ENCODE assay signal across 25 mouse cellular contexts in the genomic region with DNA sequence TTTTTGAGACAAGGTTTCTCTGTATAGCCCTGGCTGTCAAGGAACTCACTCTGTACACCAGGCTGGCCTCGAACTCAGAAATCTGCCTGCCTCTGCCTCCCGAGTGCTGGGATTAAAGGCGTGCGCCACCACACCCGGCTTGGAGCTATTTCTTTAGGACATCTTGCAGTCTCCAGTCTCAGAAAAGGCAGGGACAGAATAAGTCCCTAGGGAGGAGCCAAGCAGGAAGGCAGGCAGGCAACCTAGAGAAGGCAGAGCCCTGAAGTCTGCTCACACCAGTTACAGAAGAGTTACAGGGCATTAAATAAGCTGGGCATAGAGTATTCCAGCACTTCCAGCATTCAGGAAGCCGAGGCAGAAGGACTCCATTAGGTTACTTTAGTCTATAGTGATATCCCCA. TPM values are rescaled to one million over a fixed set of nuclear protein-coding genes. Genes with fewer than 3 reads are reported as not detected.
DNase-seq lines count a peak whose midpoint lies in the region; ATAC-seq and TF ChIP-seq lines count a peak whose summit lies in the region.
"Had no signal": no experiment of that assay in that cellular context is flagged by ENCODE, and none has a peak within 500 bp of the region (broad histone marks: within the 10 kb centered on the region; RNA-seq: fewer than 3 reads in every experiment).

No protein-coding gene starts in this region.

- peaks cover 66% of the 10 kb centered on the region for H3K4me1 ChIP-seq in heart, embryonic 11.5 days (ENCODE audit: control insufficient read depth, insufficient read depth, low read length)
- H3K4me1 ChIP-seq in intestine, embryonic 16.5 days (ENCODE audit: control insufficient read depth, insufficient read depth, low read length): peaks cover 56% of the 10 kb centered on the region
- peaks cover 59% of the 10 kb centered on the region for H3K4me1 ChIP-seq in intestine, embryonic 15.5 days (replicated peaks)
- H3K4me1 ChIP-seq in limb, embryonic 10.5 days: peaks cover 56% of the 10 kb centered on the region

- intact Hi-C loops in left cerebral cortex, adult 2 months (cut with DNase I): no loop called here
- intact Hi-C loops in left cerebral cortex, postnatal 36 days (cut with DNase I): no loop called here

- ATAC-seq in heart, embryonic 11.5 days (replicated peaks; ENCODE audit: insufficient number of reproducible peaks, low FRiP score, low TSS enrichment): no peak
- no peak for ATAC-seq in intestine, embryonic 16.5 days
- no peak for ATAC-seq in intestine, embryonic 15.5 days
- ATAC-seq: inflammation-experienced regulatory T-cells, adult 6 months had no signal

- no peaks in the 10 kb centered on the region for H3K9me3 ChIP-seq in heart, embryonic 11.5 days (replicated peaks; ENCODE audit: control insufficient read depth, low read length)
- H3K9me3 ChIP-seq in intestine, embryonic 16.5 days (ENCODE audit: control insufficient read depth, low read length): no peaks in the 10 kb centered on the region
- H3K9me3 ChIP-seq in intestine, embryonic 15.5 days: no peaks in the 10 kb centered on the region
- no peaks in the 10 kb centered on the region for H3K9me3 ChIP-seq in limb, embryonic 10.5 days (replicated peaks)
- H3K9me3 ChIP-seq: forebrain, embryonic 10.5 days; G1E; hindbrain, embryonic 13.5 days; limb, embryonic 15.5 days; liver, embryonic 15.5 days; neural tube, embryonic 13.5 days had no signal

- H3K4me3 ChIP-seq in heart, embryonic 11.5 days (ENCODE audit: low read depth, low read length): no peak overlapping the region
- no peak overlapping the region for H3K4me3 ChIP-seq in intestine, embryonic 16.5 days (ENCODE audit: low read length)
- no peak overlapping the region for H3K4me3 ChIP-seq in intestine, embryonic 15.5 days (replicated peaks)
- no peak overlapping the region for H3K4me3 ChIP-seq in left cerebral cortex, adult 2 months
- no peak overlapping the region for H3K4me3 ChIP-seq in limb, embryonic 10.5 days
- H3K4me3 ChIP-seq: forebrain, embryonic 10.5 days; hindbrain, embryonic 13.5 days; limb, embryonic 15.5 days; liver, embryonic 15.5 days; neural tube, embryonic 13.5 days had no signal

- TF ChIP-seq CTCF in left cerebral cortex, adult 2 months (IDR thresholded peaks at IDR 0.05): no peak

- peaks cover 7% of the 10 kb centered on the region for H3K36me3 ChIP-seq in heart, embryonic 11.5 days (ENCODE audit: control insufficient read depth, insufficient read depth, low read length)
- peaks cover 6% of the 10 kb centered on the region for H3K36me3 ChIP-seq in intestine, embryonic 16.5 days (ENCODE audit: control insufficient read depth, insufficient read depth, low read length)
- peaks cover 8% of the 10 kb centered on the region; the same call in 1 of the 2 replicates for H3K36me3 ChIP-seq in intestine, embryonic 15.5 days
- H3K36me3 ChIP-seq in limb, embryonic 10.5 days: peaks cover 18% of the 10 kb centered on the region
- H3K36me3 ChIP-seq: G1E had no signal

- H3K9ac ChIP-seq in heart, embryonic 11.5 days (ENCODE audit: low read depth, low read length): no peak overlapping the region
- 0 out of 2 replicates have a peak overlapping the region, but pooled peaks have one; percentile 8 for H3K9ac ChIP-seq in intestine, embryonic 16.5 days (ENCODE audit: low read depth, low read length)
- no peak overlapping the region for H3K9ac ChIP-seq in intestine, embryonic 15.5 days
- H3K9ac ChIP-seq: forebrain, postnatal 0 days; hindbrain, embryonic 13.5 days; limb, embryonic 15.5 days; liver, embryonic 15.5 days; neural tube, embryonic 13.5 days had no signal

- H3K27me3 ChIP-seq in heart, embryonic 11.5 days (ENCODE audit: control insufficient read depth, insufficient read depth, low read length): no peaks in the 10 kb centered on the region
- H3K27me3 ChIP-seq in intestine, embryonic 16.5 days (replicated peaks; ENCODE audit: control insufficient read depth, insufficient read depth, low read length): no peaks in the 10 kb centered on the region
- no peaks in the 10 kb centered on the region for H3K27me3 ChIP-seq in intestine, embryonic 15.5 days (replicated peaks)
- no peaks in the 10 kb centered on the region for H3K27me3 ChIP-seq in limb, embryonic 10.5 days (ENCODE audit: low read depth, poor library complexity, severe bottlenecking)
- H3K27me3 ChIP-seq: hindbrain, embryonic 13.5 days; limb, embryonic 15.5 days; neural tube, embryonic 13.5 days had no signal

- 81% methylated on average over 6 of the region's 6 CpGs for WGBS in heart, embryonic 11.5 days (ENCODE audit: insufficient replicate concordance)
- 89% methylated on average over 6 of the region's 6 CpGs for whole genome bisulfite sequencing in intestine, embryonic 16.5 days
- WGBS in intestine, embryonic 15.5 days: 86% methylated on average over 6 of the region's 6 CpGs
- 95% methylated on average over 6 of the region's 6 CpGs for WGBS in limb, embryonic 10.5 days

- DNase-seq in heart, adult 18-20 months: no peak
- no peak for DNase-seq in left cerebral cortex, adult 2 months (ENCODE audit: extremely low spot score in 1 of 2, low spot score in 2 of 2)
- no peak for DNase-seq in left cerebral cortex, postnatal 36 days (ENCODE audit: low spot score in 2 of 2)
- DNase-seq in limb, embryonic 10.5 days (ENCODE audit: low spot score): no peak
- no peak for DNase-seq in urinary bladder, postnatal 4 days (ENCODE audit: low spot score in 2 of 2)
- DNase-seq: B cell, adult 2 months; cerebellum, postnatal 14 days; forebrain, postnatal 0 days; midbrain, embryonic 14.5 days had no signal

- H3K4me2 ChIP-seq in heart, embryonic 11.5 days: no peak overlapping the region
- H3K4me2 ChIP-seq in intestine, embryonic 16.5 days (ENCODE audit: low read depth, low read length): no peak overlapping the region
- no peak overlapping the region for H3K4me2 ChIP-seq in intestine, embryonic 15.5 days (replicated peaks)
- H3K4me2 ChIP-seq: hindbrain, embryonic 13.5 days; limb, embryonic 15.5 days; liver, embryonic 15.5 days; neural tube, embryonic 13.5 days had no signal

- H3K27ac ChIP-seq in heart, embryonic 11.5 days (ENCODE audit: low read depth, low read length): peak overlapping the region; percentile 50; the same call in 1 of the 2 replicates
- H3K27ac ChIP-seq in intestine, embryonic 16.5 days (ENCODE audit: low read length): no peak overlapping the region
- H3K27ac ChIP-seq in intestine, embryonic 15.5 days: no peak overlapping the region
- H3K27ac ChIP-seq in left cerebral cortex, adult 2 months: peak overlapping the region; percentile 79; the same call in 1 of the 2 replicates
- H3K27ac ChIP-seq in limb, embryonic 10.5 days: peak overlapping the region; percentile 19; the same call in 1 of the 2 replicates
- H3K27ac ChIP-seq: liver, embryonic 15.5 days had no signal

RNA-seq across cellular contexts. Expression of a gene that starts 18.3 kb away (rescaled TPM):
- polyA plus RNA-seq in heart, embryonic 11.5 days (2014; fragmentation: Nextera tagmentation; extraction: Ambion mirVana): 46.6 and 53.8 TPM in 2 replicates
- 10 to 100 TPM; 18.9 to 19.1 TPM for total RNA-seq in heart, adult 18-20 months (2021)
- 44.6 and 48.5 TPM in 2 replicates for polyA plus RNA-seq in intestine, embryonic 16.5 days (2015; fragmentation: Nextera tagmentation; extraction: Ambion mirVana)
- 40.8 and 44.2 TPM in 2 replicates for polyA plus RNA-seq in intestine, embryonic 15.5 days (2015; fragmentation: Nextera tagmentation; extraction: Ambion mirVana)
- 10 to 100 TPM; 49.3 to 54.2 TPM for total RNA-seq in left cerebral cortex, adult 2 months (2021)
- total RNA-seq in left cerebral cortex, postnatal 36 days (2021): 10 to 100 TPM; 51.8 to 53.9 TPM
- 50.2 and 50.4 TPM in 2 replicates for polyA plus RNA-seq in limb, embryonic 10.5 days (2016; fragmentation: Nextera tagmentation; extraction: Ambion mirVana)
- total RNA-seq: megakaryocyte-erythroid progenitor cell, adult 5-6 weeks had no signal

RNA-seq across cellular contexts. Expression of a gene that starts 34.5 kb away (rescaled TPM):
- polyA plus RNA-seq in heart, embryonic 11.5 days (2014; fragmentation: Nextera tagmentation; extraction: Ambion mirVana): not detected in 2 replicates
- not detected for total RNA-seq in heart, adult 18-20 months (2021)
- polyA plus RNA-seq in intestine, embryonic 16.5 days (2015; fragmentation: Nextera tagmentation; extraction: Ambion mirVana): 1,904 and 2,500 TPM in 2 replicates
- 1,145 and 3,143 TPM in 2 replicates for polyA plus RNA-seq in intestine, embryonic 15.5 days (2015; fragmentation: Nextera tagmentation; extraction: Ambion mirVana)
- total RNA-seq in left cerebral cortex, adult 2 months (2021): not detected
- total RNA-seq in left cerebral cortex, postnatal 36 days (2021): not detected
- polyA plus RNA-seq in limb, embryonic 10.5 days (2016; fragmentation: Nextera tagmentation; extraction: Ambion mirVana): not detected in 2 replicates
- total RNA-seq: CH12.LX; forebrain, postnatal 0 days; G1E; layer of hippocampus, adult 8-10 months; left cerebral cortex, postnatal 25 days; megakaryocyte-erythroid progenitor cell, adult 5-6 weeks had no signal
- polyA plus RNA-seq: embryonic facial prominence, embryonic 11.5 days; forebrain, embryonic 10.5 days; forebrain, postnatal 0 days; G1E; hindbrain, embryonic 13.5 days; inflammation-experienced regulatory T-cells, adult 6 months; lung, embryonic 16.5 days; midbrain, embryonic 14.5 days; neural tube, embryonic 13.5 days had no signal

Comparison
In these comparisons a context has a peak if more than half of its experiments do, and no peak if none do; other contexts are left out.
1. H3K27ac ChIP-seq: peak in heart, embryonic 11.5 days (single experiment), left cerebral cortex, adult 2 months (single experiment) and limb, embryonic 10.5 days (single experiment); none in intestine, embryonic 16.5 days (single experiment) and intestine, embryonic 15.5 days (single experiment).
2. RNA of a gene that starts 34.5 kb away (polyA plus RNA-seq): 1,904 to 2,500 TPM in intestine, embryonic 16.5 days and 1,145 to 3,143 TPM in intestine, embryonic 15.5 days; not detected in heart, embryonic 11.5 days and not detected in limb, embryonic 10.5 days; every median in the first group is over 1,000 times any median in the second.